Mouse (Mus musculus) lung, adult 2 months (tissue): ENCODE measurements around the gene Usp39. TPM values are rescaled to one million over a fixed set of nuclear protein-coding genes. Genes with fewer than 3 reads are reported as not detected.

Source experiments
- DNase-seq: peaks from one replicate; pipeline ENCODE4 v3.0.0; 2022
- H3K4me1 ChIP-seq: fragments of 200-500 bp; 2 replicates; pipeline ENCODE4 v1.6.1; 2011; ENCODE audit warnings: low read length; ENCODE audit not compliant: control insufficient read depth, insufficient read depth
- H3K4me3 ChIP-seq: fragments of 200-500 bp; replicated peaks from 2 replicates; pipeline ENCODE3; 2011; ENCODE audit warnings: low read depth, mild to moderate bottlenecking, control low read depth, low read length; ENCODE audit errors: extremely low read depth
- CTCF ChIP-seq: fragments of 200-500 bp; IDR thresholded peaks from 2 replicates; pipeline ENCODE4 v1.5.1; 2011; ENCODE audit warnings: mild to moderate bottlenecking, low read length, control low read depth; ENCODE audit not compliant: insufficient read depth
- POLR2A ChIP-seq: fragments of 200-500 bp; IDR thresholded peaks from 2 replicates; pipeline ENCODE4 v1.6.1; 2011; ENCODE audit warnings: low read depth, mild to moderate bottlenecking, control low read depth, low read length, borderline replicate concordance; ENCODE audit errors: extremely low read depth
- WGBS: fragments of 180-500 bp; shearing (Covaris S2); methylation state at CpG from one replicate; pipeline ENCODE4 v1.1.7; 2018; 5-methylcytosine and 5-hydroxymethylcytosine counted together
- polyA plus RNA-seq: library from polyadenylated mRNA; depleted of rRNA; stranded (reverse); fragments of >200 nt; gene quantifications from 2 replicates; pipeline ENCODE4 v1.2.3, GENCODE M21; 2012

The Usp39 gene
- polyA plus RNA-seq, 1 experiment = 21.8 TPM

DNA sequence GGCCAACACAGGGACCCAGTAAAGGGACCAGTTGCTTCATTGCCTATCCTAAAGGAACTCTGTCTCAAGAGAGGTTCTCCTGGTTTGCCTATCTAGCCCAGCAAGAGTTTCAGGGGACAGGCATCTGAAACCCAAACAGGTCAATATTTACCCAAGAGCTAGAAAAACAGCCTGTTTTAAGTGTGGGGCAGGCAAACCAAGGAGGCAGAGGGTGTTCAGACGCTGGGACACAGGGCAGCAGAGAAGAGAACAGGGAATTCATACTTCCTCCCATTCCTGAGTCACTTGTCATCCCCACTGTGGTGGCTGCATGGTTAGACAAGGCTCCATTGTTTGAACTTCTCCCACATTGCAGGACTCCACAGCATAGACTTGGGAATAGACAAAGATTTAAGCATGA is 26.6 kb upstream of the Usp39 start:
- Histone ChIP-seq H3K4me1 (peaks cover 22% of the 10 kb centered on the region), H3K4me3 (no peak overlapping the region)
- no peak for DNase-seq
- TF ChIP-seq CTCF (no peak), POLR2A (no peak)
- 27% methylated on average over 1 of the region's 1 CpGs for WGBS

DNA sequence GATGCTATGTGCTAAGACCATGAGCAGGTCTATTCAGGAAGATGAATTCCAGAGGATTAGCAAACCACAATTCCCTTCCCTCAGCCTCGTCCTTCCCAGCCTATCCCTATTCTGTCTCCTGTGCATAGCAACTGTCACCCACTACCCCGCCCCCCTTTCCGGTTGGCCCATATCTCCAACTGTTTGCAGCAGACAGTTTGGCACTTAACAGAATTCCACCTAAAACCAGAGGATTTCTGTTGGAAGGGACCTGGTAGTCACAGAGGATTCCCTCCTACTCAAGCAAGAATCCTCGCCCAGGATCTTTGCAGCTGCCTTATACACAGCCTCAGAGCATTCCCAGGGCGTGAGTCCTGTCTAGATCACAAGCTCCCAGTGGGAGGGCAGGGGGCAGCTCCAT is 26.2 kb upstream of the Usp39 start:
- TF ChIP-seq CTCF = no peak
- TF ChIP-seq POLR2A = no peak
- WGBS = 51% methylated on average over 5 of the region's 5 CpGs
- Histone ChIP-seq H3K4me1 (peaks cover 22% of the 10 kb centered on the region), H3K4me3 (no peak overlapping the region)
- no peak for DNase-seq

DNA sequence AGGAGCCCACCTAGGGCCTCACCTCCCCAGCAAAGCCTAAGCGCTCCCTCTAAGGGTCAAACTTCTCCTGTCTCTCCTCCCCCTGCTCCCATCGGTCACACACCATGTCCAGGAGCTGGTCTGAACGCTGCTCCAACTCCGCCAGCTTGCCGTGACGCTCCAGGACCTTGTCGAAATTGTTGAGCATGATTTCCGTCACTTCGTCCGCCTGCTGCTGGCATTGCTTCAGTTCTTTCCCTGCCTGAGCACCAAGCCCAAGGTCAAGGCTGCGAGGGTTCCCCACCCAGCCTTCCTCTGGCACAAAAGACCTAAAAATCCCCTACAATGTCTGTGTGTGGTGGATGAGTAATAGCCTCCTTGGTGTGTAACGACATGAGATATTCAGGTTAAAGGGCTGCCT is 25.1 kb upstream of the Usp39 start:
- peaks cover 22% of the 10 kb centered on the region for H3K4me1 ChIP-seq
- DNase-seq = no peak
- 58% methylated on average over 12 of the region's 12 CpGs for WGBS
- no peak overlapping the region for H3K4me3 ChIP-seq
- TF ChIP-seq POLR2A (peak; percentile 21; the same call in 1 of the 2 replicates), CTCF (no peak)

DNA sequence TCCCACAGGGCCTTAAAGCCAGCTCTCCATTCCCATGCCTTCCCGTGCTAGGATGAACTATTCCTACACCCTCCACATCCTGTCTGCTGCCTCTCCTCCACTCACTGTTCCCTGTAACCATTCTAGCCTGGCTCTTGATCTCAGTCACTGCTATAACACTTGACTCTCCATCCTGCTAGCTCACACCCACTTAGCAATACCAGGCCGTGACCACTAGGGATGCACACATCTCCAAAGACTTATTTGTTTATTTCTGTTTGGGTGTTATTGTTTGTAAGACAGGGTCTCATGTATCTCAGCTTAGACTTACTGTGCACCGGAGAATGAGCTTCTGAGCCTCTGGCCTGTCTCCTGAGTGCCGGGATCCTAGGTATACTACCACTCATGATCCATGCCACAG is 24.6 kb upstream of the Usp39 start:
- 62% methylated on average over 4 of the region's 4 CpGs for WGBS
- DNase-seq = no peak
- TF ChIP-seq POLR2A (no peak), CTCF (no peak)
- Histone ChIP-seq H3K4me1 (peaks cover 22% of the 10 kb centered on the region), H3K4me3 (no peak overlapping the region)

DNA sequence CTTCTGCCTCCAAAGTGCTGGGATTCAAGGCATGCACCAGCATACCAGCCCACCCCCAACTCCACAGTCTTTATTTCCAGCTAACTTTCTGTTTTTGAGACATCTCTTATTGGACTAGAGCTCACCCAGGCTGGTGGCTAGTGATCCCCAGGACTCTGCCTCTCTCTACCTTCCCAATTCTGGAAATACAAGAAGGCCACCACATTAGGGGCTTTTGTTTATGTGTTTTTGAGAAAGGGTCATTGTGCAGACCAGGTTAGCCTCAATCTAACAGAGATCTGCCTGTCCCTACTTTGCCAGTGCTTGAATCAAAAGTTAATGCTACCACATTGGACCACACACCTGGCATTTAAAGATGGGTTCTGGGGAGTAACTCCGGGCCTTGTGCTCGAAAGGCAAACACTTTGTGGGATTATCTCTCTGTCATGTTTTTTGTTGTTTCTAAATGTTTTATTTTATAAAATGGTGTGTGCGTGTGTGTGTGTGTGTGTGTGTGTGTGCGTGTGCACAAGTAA is 22.5 kb upstream of the Usp39 start:
- peaks cover 18% of the 10 kb centered on the region for H3K4me1 ChIP-seq
- DNase-seq = no peak
- 81% methylated on average over 4 of the region's 4 CpGs for WGBS
- TF ChIP-seq POLR2A (no peak), CTCF (no peak)
- no peak overlapping the region for H3K4me3 ChIP-seq

DNA sequence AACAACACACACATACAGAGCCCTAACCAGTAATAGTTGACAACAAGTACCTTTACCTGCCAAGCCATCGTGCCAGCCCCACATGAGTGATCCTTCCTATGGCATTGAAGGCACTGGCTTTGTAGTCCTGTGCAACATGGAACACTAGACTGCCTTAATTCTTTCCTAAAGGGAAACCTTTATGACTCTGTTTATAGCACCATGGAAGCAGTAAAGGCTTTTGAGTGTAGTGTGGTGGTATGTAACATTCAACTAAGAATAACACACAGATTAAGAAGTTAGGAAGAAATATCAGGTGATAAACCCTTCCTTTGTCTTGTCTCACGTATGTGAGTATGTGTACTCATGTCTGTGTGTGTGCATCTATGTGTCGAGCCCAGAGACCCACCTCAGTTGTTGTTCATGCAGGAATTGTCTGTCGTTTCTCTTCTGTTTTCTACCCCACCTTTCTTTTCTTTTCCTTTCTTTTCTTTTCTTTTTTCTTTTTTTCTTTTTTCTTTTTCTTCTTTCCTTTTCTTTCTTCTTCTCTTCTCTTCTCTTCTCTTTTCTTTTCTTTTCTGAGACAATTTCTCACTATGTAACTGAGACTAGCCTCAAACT is 22.0 kb upstream of the Usp39 start, which contains the start of gene Rnf181:
TSS of gene Rnf181 (minus strand) at position 113 of the 600 bp plus-strand sequence.
- DNase-seq = no peak
- peaks cover 16% of the 10 kb centered on the region for H3K4me1 ChIP-seq
- no peak for TF ChIP-seq POLR2A
- TF ChIP-seq CTCF = no peak
- no peak within 1 kb of the TSS for H3K4me3 ChIP-seq
- WGBS = 77% methylated on average over 4 of the region's 4 CpGs

DNA sequence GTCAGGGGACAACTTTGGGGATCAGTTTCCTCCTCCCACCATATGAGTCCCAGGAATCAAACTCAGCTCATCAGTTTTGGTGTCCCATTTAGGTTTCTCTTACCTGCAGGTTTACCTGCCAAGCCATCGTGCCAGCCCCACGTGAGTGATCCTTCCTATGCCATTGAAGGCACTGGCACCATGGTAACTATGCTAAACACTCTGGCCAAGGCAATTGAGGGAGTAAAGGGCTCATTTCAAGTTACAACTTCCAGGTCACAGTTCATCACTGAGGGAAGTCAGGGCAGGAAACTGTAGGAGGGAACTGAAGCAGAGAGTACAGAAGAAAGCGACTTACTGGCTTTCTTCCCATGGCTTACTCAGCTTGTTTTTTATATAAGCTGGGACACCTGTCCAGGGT is 21.3 kb upstream of the Usp39 start:
- Histone ChIP-seq H3K4me3 (no peak overlapping the region), H3K4me1 (peaks cover 13% of the 10 kb centered on the region)
- DNase-seq = no peak
- WGBS = 46% methylated on average over 3 of the region's 3 CpGs
- no peak for TF ChIP-seq CTCF
- no peak for TF ChIP-seq POLR2A

DNA sequence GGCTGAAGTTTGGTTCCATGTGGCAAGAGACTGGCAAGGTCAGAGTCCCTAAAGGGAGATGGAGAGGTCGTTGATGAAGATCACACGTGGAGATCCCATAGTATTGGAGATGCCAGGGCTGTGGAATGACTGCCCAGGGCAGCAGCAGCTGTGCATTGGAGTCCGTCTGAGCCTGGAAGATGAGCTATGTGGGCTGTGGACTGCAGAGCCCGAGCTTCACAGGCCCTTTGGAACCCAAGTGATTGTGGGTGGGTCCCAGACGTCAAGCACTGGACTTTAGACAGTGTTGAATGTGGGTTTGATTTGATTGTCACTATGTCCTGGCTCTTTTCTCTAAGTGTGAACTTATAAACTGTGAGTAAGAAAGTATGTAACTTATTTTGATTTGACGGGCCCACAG is 20.0 kb upstream of the Usp39 start:
- no peak for DNase-seq
- TF ChIP-seq POLR2A (no peak), CTCF (no peak)
- no peak overlapping the region for H3K4me3 ChIP-seq
- H3K4me1 ChIP-seq = peaks cover 11% of the 10 kb centered on the region
- WGBS = 66% methylated on average over 6 of the region's 6 CpGs

DNA sequence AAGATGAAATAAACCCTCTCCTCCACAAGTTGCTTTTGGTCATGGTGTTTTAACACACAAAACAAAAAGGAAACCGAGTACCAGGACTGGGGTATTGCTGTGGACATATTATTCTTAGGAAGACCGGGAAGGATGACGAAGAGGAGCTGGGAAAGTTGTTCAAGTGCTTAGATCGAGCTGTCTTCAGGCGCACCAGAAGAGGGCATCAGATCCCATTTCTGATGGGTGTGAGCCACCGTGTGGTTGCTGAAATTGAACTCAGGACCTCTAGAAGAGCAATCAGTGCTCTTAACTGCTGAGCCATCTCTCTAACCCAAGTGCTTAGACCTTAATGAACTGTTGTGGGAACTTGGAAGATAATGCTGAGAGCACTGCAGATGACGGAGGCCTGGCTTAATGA is 19.0 kb upstream of the Usp39 start:
- 34% methylated on average over 7 of the region's 7 CpGs for WGBS
- DNase-seq = no peak
- TF ChIP-seq CTCF (peak; percentile 50; the same call in 1 of the 2 replicates), POLR2A (no peak)
- H3K4me3 ChIP-seq = no peak overlapping the region
- H3K4me1 ChIP-seq = peaks cover 8% of the 10 kb centered on the region

DNA sequence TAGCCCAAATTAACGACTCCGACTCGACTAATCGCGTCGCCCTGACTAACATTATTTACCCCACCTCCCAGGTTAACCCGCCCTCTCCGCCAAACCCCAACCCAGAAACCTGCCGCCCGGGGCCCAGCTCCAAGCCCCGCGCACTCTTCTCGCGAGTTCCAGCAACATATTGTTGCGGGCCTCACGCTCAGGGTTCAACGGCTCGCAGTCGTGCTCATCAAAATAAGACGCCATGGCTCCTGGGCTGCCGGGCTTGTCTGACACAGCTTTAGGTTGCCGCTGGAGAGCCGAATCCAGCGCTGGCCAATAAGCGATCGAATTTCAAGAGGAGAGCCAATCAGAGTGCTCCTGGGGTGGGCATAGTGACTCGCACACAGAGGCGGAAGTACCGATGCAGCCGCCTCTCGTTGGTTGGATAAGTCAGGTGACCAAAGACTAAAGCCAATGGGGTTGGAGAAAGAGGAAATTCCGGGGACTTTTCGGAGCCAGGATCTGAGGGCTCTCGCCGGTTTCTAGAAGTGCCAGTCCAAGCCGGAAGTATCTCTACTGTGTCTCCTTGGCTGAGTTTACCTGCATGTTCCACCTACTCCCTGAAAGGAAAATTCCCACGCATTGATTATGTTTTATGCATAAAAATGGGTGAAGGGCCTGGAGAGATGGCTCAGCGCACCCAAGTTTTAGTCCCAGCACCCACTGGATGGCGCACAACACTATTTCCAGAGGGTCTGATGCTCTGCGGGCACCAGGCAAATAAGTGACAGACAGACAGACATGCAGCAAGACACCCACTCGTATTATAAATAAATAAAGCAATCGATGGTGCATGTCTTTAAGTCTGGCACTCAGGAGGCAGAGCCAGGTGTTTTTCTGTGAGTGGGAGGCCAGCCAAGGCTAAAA is 17.4 kb upstream of the Usp39 start:
- under 1% methylated on average over 42 of the region's 42 CpGs for whole genome bisulfite sequencing

More for the DNA sequence above, 17.4 kb upstream of the Usp39 start:
- Histone ChIP-seq H3K4me1 (peaks cover 8% of the 10 kb centered on the region), H3K4me3 (peak overlapping the region; percentile 75)
- TF ChIP-seq POLR2A = peak; percentile 83; the same call in 1 of the 2 replicates
- peak; percentile 19; the same call in 1 of the 2 replicates for TF ChIP-seq CTCF
- DNase-seq = peak; percentile 95
